Mouse (Mus musculus) lung, postnatal 36 days (tissue): ENCODE data around the gene Bivm.

Source experiments
- DNase-seq: peaks from one replicate; pipeline ENCODE4 v3.0.0; 2022; ENCODE audit warnings: mixed read lengths

The Bivm gene

DNA sequence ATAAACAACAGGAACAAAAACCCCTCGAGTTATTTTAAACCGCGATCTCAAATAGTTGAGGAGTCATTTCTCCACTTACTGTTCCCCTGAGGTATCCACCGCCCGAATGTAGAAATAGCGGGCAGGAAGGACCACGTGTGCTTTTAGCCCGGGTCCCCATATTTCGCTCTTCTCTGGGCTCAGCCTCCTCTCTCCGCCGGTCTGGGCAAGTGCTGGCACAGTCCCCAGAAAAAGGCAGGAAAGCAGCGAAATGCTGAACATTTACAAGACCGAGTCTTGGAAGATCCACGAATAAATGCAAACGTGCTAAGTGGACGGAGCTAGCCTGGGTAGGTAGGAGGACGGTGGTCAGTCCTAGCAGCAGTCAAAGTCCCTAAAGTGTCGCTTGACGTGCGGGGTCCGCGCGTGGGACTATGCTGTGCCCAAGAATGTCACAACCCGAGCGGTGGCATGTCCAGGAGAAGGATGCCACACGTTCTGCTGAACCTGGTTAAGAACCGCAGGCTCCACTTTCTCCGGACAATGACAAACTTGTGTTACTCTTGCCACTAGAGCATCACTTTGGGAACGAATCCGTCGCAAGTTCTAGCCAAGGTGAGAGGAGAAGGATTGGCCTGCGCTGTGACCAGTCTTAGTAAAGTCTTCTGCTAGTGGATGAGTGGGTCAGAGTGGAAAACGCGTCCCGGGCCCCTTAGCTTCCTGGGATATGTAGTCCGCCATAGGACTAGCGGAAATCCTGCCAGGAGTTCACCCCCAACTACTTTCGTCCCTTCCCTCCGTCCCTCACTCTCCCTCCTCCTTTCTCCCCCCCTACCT is at the start of gene Bivm, which contains the start of gene Kdelc1:
TSS of gene Bivm (plus strand) at position 719 of the 816 bp plus-strand sequence.
TSS of gene Kdelc1 (minus strand) at position 570 of the 816 bp plus-strand sequence.
- peak; percentile 97 for DNase-seq

DNA sequence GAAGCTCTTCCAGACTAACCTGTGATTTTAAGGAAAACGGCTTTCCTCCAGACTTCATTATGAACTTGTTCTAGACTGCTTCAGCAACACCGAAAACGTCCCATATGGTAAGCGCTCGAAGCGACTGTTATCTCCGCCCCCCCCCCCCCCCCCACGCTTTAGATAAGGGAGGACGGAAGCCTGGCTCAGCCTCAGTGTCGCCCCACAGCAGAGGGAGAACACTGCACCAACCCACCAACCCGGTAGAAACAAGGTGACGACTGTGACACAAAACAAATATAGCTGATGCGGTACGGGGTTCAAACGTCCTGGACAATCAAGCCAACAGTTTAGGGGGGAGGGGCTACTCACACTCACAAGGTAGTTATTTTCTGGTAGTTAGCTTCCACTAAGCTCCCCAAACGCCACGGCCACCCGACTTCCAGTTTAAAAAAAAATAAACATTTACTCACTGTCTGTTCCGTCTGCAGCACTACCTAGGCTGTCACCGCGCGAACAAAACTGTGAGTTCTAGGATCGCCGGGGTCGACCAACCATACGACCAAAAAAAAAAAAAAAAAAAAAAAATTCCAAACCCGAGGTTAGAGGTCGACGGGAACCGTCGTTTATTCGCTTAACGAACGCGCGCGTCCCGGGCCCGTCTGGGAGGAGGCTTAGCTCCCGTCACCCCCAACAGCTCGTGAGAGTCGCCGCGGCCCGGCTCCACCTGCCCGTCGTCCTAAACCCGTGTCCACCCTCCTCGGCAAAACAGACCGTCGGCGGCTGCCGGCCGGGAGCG is 17.1 kb upstream of the Bivm start:
- DNase-seq, result peak; percentile 25

DNA sequence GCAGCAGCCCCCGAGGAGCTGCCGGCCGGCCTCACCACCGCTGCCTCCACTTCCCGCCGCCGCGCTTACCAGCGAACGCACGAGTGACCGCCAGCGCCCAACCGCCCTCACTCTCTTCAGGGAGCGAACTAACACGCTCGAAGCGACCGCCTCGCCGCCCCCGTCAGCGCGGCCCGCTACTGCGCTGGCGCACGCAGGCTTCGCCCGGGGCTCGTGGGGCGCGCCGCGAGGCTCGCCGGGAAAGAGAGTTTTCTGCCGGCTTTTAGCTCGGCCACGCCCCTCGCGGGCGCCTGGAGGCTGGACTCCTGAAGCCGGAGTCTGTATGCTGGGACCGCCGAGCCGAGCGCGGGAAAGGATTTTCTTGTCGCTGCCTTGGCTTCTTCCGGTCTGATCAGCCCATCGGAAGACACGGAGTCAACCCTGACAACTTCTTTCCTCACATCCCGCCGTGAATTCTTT is 16.5 kb upstream of the Bivm start, which contains the start of gene Tex30:
TSS of gene Tex30 (minus strand) at position 183 of the 459 bp plus-strand sequence.
- peak; percentile 96 for DNase-seq

DNA sequence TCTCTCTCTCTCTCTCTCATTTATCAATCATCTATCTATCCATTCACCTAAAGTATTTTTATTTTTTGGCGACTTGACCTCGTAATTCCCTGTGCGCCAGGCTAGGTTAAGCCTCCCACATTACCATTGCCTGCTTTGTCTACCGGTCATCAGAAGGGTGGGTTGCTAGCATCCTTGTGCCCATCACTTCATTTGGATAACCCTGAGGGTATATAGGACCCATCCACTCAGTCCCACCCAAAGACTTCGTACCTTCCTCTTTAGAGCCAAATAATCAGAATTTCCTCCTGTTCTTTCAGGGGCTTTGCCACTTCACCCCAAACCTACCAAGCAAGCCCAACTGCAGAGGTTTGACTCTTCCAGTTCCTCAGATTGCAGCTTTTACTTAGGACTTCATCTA is 15.8 kb upstream of the Bivm start:
- no peak for DNase-seq

DNA sequence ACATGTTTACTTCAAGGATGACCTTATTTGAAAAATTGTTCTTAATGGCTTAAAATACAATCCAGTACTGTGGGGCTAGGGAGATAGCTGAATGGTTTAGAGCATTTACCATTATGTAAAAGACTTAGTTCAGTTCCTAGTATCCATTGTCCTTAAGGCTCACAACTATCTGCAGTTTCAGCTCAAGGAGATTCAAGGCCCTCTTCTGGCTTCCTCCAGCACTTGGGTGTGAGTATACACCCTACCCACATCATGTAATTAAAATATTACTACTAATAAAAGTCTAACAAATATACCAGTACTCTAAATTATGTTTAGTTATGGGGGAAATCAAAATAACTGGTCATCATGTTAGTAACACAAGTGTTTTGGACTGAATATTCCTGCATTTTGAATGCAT is 1.2 kb upstream of the Bivm start:
- DNase-seq, result no peak

DNA sequence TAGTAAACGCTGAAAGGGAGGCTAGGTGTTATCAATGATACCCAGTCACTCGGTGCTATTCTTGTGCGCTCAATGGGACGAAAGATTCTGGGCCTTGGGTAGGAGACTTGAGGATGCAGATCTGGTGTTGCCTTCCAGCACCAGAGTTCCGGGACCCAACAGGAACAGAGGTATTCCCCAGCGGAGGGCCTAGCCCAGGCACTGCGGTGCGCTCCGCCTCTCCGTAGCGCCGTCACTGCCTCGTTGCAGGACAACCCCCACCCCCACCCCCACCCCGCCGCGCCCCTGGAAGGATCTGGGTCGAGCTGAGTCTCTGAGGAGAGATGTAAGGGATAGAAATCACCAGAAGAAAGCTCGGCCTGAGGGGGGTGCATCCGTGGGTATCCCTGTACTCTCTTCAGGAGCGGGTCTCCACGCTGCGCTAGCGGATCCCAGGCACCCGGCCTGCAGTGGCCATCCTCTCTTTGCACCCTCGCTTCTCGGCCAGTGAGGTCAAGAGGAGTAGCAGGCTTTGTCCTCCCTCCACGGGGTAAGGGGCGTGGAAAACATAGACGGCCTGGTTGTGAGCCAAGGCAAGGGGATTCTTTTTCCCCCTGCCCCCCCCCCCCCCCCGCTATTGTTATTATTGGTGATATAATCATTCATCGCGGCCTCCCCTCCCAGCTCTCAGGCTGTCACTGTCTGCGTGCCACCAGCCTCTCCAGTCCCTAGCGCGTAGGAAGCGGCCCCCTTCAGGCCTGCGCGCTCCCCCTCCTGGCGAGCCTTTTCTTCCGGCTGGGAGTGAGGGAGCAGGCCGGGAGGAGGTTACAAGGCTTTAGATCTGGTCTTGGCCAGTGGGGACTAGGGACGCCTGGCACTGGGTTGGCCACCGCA is 680 bp downstream of the Bivm start:
- DNase-seq, result peak; percentile 84

DNA sequence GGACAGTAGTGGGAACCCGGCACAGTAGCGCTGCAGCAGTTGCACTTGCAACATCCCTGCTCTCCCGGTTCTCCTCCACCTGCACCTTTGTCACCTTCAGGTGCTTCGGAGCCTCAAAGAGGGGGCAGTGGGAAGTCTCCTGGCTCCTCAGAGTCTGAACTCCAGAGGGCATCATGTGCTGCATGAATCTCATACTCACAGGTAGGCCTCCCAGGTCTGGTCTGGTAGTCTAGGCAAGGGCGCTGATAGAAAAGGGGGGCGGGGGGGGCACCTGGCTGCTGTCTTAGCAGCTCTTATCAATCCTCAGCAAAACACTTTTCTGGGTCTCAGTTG is 1.3 kb downstream of the Bivm start:
- DNase-seq, result no peak

DNA sequence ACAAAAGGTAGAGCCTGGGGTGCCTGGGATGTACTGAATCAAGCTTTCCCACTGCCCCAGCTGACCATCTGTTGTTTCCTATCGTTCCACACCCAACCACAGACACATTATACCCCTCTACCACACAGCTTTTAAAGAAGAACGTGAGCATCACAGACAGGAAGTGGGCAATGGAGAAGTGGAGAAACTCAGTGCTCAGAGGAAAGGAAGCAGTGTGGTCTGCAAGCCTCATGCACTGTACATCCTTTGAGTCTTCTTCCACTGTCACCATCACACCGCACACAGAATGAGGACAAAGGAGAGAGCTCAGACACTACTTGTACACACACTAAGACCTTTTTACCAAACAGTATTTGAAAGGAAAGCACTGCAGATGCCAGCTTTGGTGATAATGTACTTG is 3.5 kb downstream of the Bivm start:
- no peak for DNase-seq

DNA sequence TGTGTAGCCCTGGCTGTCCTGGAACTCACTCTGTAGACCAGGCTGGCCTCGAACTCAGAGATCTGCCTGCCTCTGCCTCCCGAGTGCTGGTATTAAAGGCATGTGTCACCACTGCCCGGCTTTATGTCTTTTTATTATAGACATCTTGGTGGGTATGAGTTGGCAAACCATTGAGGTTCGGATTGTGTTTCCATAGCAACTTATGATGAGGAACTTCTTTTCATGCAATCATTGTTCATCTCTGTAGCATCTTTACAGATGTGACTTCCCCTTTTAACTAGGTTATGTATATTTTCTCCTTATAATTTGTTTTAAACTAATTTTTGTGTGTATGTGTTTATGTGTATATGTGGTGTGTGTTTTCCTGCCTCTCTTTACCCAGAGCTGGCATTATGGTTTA is 6.8 kb downstream of the Bivm start:
- DNase-seq, result no peak

DNA sequence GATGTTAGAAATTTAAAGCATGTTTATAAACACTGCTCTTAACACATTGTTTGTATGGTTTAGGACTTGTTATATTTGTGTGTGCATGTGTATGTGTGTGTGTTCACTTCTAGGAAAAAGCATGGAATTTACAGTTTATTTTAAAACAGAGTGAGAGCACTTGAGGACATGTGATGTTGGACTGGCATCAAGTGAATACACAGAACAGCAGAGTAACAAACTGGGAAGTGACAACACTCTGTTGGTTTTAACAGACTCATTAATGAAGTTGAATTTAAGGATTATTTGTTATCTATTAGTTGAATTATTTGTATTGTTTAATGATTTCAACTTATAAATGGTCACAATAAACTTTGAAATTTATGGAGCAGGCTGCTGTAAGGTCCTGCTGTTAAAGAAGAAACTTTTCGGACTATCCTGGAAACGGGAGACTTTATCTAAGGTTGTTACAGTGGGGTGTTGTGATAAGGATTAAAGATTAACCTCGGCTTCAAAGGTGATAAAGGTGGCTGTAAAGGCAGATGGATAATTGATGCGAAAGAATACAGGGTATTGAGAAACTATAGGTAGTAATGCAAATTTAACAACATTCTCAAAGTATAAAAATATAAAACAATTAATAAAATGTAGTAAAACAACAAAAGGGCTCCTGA is 11.3 kb downstream of the Bivm start:
- no peak for DNase-seq

DNA sequence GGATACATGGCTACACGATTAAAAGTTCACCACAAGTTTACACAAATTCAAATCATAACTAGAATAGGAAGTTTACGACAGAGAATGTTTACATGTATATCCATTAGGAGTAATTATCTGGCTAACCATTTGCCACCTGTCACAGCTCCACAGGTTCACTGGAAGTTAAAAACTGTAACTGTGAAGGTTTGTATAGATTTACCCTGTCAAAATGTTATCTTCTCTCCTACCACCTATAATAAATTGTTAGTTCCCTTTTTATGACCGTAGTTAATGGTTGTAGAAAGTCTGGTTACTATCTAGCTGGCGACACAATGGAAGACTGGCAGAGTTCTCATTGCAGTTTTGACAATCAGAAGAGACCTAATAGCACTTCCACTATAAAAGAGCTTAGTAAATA is 21.5 kb downstream of the Bivm start:
- DNase-seq, result no peak

DNA sequence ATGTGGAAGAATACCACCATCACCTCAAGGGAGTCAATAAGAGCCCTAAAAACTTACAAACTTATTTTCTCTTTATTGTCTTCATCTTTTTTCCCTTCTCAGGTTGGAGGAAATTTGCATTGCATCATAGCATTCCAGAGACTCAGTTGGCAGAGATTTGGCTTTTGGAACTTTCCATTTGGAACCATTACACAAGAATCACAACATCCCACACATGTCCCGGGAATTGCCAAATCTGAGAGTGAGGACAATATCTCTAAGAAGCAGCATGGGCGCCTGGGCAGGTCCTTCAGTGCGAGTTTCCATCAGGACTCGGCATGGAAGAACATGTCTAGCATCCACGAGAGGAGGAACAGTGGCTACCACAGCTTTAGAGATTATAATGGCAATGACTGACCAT is 24.0 kb downstream of the Bivm start:
- DNase-seq, result peak; percentile 52

DNA sequence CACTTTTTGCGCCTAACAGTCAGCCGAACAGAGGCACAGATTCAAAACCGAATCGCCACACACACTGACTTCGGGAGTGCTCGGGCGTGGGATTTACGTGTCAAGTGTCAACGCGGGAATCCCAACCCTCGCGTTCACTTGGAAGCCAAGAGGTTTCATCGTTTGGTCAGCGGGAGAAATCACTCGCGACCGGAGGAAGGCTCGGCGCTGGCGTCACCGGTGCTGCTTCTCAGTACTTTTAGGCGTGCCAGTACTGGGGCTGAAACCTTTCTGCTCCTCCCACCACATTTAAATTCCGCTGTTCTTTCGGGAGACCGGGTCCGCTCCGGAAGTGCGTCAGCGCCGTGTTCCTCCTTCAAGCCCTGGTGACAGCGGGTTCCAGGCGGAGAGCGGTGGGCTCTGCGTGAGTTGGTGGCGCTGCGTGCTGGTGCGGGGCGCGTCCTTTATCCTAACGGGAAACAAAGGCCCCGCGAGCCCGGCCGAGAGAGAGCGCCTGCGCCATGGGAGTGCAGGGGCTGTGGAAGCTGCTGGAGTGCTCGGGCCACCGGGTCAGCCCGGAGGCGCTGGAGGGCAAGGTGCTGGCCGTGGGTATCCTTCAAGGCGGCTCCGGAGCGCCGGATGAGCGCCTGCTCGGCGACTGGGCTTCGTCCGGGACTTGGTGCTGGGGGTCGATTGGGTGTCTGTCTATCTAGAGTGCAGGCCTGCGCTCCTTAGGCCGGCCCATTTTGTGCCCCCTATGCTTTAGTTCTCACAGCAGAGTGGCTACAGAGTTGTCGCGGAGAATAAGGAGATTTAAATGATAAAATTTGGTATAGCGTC is 29.0 kb downstream of the Bivm start, which contains the start of gene Ercc5:
TSS of gene Ercc5 (plus strand) at position 182 of the 819 bp plus-strand sequence.
- DNase-seq, result peak; percentile 95

DNA sequence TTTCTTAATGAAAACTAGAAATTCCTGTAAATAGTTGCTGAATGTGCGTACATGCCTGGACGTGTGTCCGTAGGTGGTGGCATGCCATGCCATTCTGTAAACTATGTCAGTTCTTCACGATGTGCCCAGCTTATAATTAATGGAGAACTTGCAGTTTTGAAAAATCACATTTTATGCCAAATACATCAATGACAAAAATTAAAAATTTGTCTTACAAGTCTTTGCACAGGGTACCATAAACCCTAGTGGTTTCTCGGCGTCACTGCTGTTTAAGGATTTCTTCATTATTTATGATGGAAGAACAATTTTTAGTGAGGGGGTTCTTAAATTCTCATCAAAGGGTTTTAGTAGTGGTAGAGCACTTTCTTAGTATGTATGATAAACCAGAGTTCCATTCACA is 29.9 kb downstream of the Bivm start:
- DNase-seq, result no peak

DNA sequence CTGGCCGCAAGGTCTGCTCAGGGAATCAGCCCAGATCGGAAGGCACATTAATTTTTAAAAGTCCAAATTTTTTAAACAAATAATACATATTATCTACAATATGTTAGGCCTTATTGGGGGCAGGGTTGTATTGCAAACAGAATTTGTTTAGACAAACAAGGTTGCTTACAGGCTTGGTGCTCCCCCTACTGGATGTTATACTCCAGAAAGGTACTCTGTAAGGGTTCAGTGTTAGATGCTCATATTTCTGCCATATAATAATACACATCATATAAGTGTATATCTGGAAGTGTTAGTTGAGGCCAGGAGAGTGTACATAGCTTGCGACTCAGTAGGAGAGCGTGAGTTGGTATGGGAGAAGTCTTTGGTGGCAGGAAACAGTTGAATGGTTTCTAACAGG is 36.5 kb downstream of the Bivm start:
- DNase-seq, result peak; percentile 47

DNA sequence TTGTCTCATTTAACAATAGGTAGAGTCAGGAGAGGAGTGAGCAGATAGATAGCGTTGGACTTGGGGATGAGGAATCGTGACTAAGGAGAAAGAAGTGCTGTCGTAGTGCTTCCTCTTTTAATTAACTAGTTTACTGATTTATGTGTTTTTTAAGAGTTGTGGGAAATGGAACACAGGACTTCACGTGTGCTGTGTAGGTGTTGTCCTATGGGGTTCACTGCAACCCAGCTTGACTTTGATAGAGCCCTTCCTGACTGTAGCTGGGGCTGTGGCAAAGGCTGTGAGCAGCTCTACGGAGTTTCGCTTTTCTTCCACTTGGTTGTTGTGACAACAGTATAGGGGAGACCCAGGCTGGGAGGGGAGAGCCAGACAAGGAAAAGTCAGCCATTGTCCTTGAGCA is 39.6 kb downstream of the Bivm start:
- DNase-seq, result no peak

DNA sequence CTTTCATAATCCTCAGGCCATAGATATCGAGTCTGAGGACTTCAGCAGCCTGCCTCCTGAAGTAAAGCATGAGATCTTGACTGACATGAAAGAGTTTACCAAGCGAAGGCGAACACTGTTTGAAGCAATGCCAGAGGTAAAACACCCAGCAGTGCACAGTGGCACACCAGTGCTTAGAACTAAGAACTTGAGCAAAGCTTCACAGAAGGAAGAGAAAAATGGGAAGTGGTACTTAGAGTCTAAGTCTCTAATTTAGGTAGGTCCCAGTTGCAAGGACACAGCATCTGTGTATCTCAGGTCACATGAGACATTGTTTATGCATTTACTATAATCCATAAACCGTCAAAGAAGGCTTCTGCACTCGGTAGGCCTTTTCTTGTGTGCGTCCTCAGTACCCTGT is 43.1 kb downstream of the Bivm start:
- no peak for DNase-seq

DNA sequence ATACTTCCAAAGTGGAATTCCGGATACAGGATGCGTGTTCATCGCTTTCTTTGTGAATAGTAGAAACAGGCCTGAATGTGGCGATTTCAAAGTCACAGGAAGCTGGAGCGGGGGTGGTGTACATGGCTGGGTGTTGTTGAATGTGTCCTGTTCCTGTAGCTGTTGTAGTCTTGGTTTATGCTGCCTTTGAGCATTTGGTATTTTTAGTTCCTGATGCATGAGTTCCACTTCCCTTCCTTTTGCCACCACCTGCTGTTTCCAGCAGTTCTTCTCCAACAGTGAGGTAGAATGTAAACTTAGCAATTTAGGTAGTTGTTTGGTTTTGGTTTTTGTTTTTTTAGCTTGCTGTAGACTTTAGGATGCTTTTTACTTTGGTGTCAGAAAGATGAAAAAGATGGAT is 43.6 kb downstream of the Bivm start:
- DNase-seq, result no peak

DNA sequence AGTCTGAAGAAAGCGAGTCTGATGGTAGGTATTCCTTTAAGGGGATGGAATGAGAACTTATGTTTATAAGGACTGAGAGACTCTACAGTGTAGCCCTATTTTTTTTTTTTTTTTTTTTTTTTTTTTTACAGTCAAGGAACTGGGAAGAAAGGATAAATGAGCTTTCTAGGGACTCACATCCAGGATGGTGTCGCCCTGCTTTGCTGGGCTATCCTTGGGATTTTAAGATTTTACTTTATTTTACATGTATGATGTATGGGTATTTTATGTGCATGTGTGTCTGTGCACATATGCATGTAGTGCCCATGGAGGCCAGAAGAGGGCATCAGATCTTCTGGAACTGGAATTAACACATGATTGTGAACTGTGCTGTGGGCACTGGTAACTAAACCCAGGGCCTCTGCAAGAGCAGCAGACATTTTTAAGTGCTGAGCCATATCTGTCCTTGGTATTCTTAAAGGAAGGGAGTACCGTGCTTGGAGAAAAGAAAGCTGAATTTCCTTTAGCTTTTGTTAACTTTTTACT is 49.2 kb downstream of the Bivm start:
- no peak for DNase-seq

DNA sequence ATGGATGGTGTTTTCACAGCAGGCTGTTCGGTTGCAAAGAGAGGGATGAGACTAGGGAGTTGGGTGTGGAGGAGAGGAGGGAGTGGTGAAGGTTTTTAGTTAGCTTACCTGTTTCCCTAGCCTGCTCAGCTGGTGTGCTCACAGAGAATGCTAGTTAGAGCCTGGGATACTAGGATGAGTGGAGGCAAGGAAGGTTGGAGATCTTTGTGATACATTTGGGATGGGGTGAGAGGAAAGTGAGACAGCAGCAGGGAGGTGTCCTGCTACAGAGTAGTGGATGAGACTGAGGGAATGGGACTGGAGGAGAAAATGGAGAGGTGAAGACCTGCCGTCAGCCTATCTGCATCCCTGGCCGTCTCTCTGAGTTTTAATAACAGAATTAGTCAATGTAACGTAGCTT is 53.9 kb downstream of the Bivm start:
- DNase-seq, result no peak

DNA sequence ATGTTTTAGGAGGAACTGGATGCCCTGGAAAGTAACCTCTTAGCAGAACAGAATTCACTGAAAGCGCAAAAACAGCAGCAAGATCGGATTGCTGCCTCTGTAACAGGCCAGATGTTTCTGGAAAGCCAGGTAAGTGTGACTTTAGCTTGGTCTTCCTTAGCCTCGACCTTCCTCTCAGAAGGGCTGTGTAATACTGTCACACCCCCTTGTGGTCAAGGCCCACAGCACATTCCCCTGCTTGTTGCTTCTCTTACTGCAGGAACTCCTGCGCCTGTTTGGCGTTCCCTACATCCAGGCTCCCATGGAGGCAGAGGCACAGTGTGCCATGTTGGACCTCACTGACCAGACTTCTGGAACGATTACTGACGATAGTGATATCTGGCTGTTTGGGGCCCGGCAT is 55.1 kb downstream of the Bivm start:
- no peak for DNase-seq
